Mouse (Mus musculus) left cerebral cortex, adult 2 months (tissue): Measurements from ENCODE around the gene Bsx. TPM values are rescaled to one million over a fixed set of nuclear protein-coding genes. Genes with fewer than 3 reads are reported as not detected.
A peak's percentile ranks its signal among the peaks of the same experiment; 100 is the strongest.

Experiments
- DNase-seq, 2 experiments: peaks; one replicate each; pipeline ENCODE4 v3.0.0; 2021 to 2022; ENCODE audit warnings: low spot score in 2 of 2, mixed read lengths in 1 of 2; ENCODE audit errors: extremely low spot score in 1 of 2
- H3K27ac ChIP-seq: fragments of 200-600 bp; 2 replicates; pipeline ENCODE4 v1.8.1; 2022
- H3K4me3 ChIP-seq: fragments of 200-600 bp; 2 replicates; pipeline ENCODE4 v1.8.1; 2022
- CTCF ChIP-seq: fragments of 200-600 bp; IDR thresholded peaks from 2 replicates; pipeline ENCODE4 v1.8.1; 2022; ENCODE audit warnings: antibody characterized with exemption, mild to moderate bottlenecking, moderate library complexity
- intact Hi-C: fragments of 180-260 bp; cut with DNase I; formaldehyde crosslinking; loops from one replicate; pipeline ENCODE4 v1.15.1; 2025
- total RNA-seq, 2 experiments: library from RNA; stranded (reverse); gene quantifications; 2 replicates each; pipeline ENCODE4 v1.2.3; 2021

The Bsx gene
- total RNA-seq, 2 experiments from 2014 or later, result not detected

- Histone ChIP-seq H3K4me3 (no peak overlapping the region), H3K27ac (no peak overlapping the region)
- no peak for DNase-seq
- intact Hi-C loops, result no loop called here
- no peak for TF ChIP-seq CTCF
Measured at GRCm38 (mm10) chr9:40874961-40875360, 1.0 kb downstream of the Bsx start.

GRCm38 (mm10) chr9:40875431-40875830 is 1.5 kb downstream of the Bsx start:
- no peak overlapping the region for H3K4me3 ChIP-seq
- no peak overlapping the region for H3K27ac ChIP-seq
- TF ChIP-seq CTCF, result no peak
- intact Hi-C loops, result no loop called here
- DNase-seq, result no peak

GRCm38 (mm10) chr9:40876164-40876563 is 2.2 kb downstream of the Bsx start:
- TF ChIP-seq CTCF, result no peak
- no peak overlapping the region for H3K4me3 ChIP-seq
- intact Hi-C loops, result no loop called here
- no peak overlapping the region for H3K27ac ChIP-seq
- DNase-seq, result peak in 1 of 2 experiments; percentile 14

- no peak for TF ChIP-seq CTCF
- Histone ChIP-seq H3K4me3 (no peak overlapping the region), H3K27ac (no peak overlapping the region)
- intact Hi-C loops, result no loop called here
- DNase-seq, result no peak
Measured at GRCm38 (mm10) chr9:40876693-40877092, 2.8 kb downstream of the Bsx start.

GRCm38 (mm10) chr9:40877146-40877880 is 3.4 kb downstream of the Bsx start:
- intact Hi-C loops, result no loop called here
- TF ChIP-seq CTCF, result no peak

GRCm38 (mm10) chr9:40877881-40878235 is 3.9 kb downstream of the Bsx start:
- peak in 1 of 2 experiments; percentile 17 for DNase-seq
- Histone ChIP-seq H3K4me3 (no peak overlapping the region), H3K27ac (no peak overlapping the region)
- TF ChIP-seq CTCF, result no peak
- intact Hi-C loops, result no loop called here

More at GRCm38 (mm10) chr9:40877146-40877880, 3.4 kb downstream of the Bsx start:
- Histone ChIP-seq H3K4me3 (no peak overlapping the region), H3K27ac (no peak overlapping the region)
- DNase-seq, result no peak

GRCm38 (mm10) chr9:40878291-40878945 is 4.5 kb downstream of the Bsx start:
- TF ChIP-seq CTCF, result no peak
- H3K4me3 ChIP-seq, result no peak overlapping the region
- intact Hi-C loops, result no loop called here
- no peak overlapping the region for H3K27ac ChIP-seq
- DNase-seq, result no peak

- Histone ChIP-seq H3K4me3 (no peak overlapping the region), H3K27ac (no peak overlapping the region)
- TF ChIP-seq CTCF, result no peak
- intact Hi-C loops, result no loop called here
- no peak for DNase-seq
Measured at GRCm38 (mm10) chr9:40878998-40879397, 5.1 kb downstream of the Bsx start.

GRCm38 (mm10) chr9:40885669-40886068 is 11.7 kb downstream of the Bsx start:
- Histone ChIP-seq H3K27ac (no peak overlapping the region), H3K4me3 (no peak overlapping the region)
- intact Hi-C loops, result no loop called here
- no peak for TF ChIP-seq CTCF
- no peak for DNase-seq

- no peak for DNase-seq
- Histone ChIP-seq H3K27ac (no peak overlapping the region), H3K4me3 (no peak overlapping the region)
- intact Hi-C loops, result no loop called here
- no peak for TF ChIP-seq CTCF
Measured at GRCm38 (mm10) chr9:40889389-40889788, 15.5 kb downstream of the Bsx start.

GRCm38 (mm10) chr9:40892456-40892855 is 18.5 kb downstream of the Bsx start:
- intact Hi-C loops, result no loop called here
- no peak for DNase-seq
- H3K27ac ChIP-seq, result no peak overlapping the region
- no peak overlapping the region for H3K4me3 ChIP-seq
- TF ChIP-seq CTCF, result no peak

GRCm38 (mm10) chr9:40907413-40907812 is 33.5 kb downstream of the Bsx start:
- no peak overlapping the region for H3K4me3 ChIP-seq
- intact Hi-C loops, result no loop called here
- TF ChIP-seq CTCF, result no peak
- H3K27ac ChIP-seq, result no peak overlapping the region
- DNase-seq, result no peak

- no peak overlapping the region for H3K4me3 ChIP-seq
- intact Hi-C loops, result no loop called here
- no peak overlapping the region for H3K27ac ChIP-seq
- DNase-seq, result no peak
- no peak for TF ChIP-seq CTCF
Measured at GRCm38 (mm10) chr9:40908411-40908810, 34.5 kb downstream of the Bsx start.
